Mouse (Mus musculus) neural tube, embryonic 13.5 days (tissue): ENCODE results near the gene Dnaja1. TPM values are rescaled to one million over a fixed set of nuclear protein-coding genes. Genes with fewer than 3 reads are reported as not detected.
A peak's percentile ranks its signal among the peaks of the same experiment; 100 is the strongest.

Experiments
- ATAC-seq: fragments of 200-750 bp; cut with Nextera tagmentation; 2 replicates; pipeline ENCODE4 v1.8.0; 2017; ENCODE audit warnings: low read depth, mild to moderate bottlenecking, moderate TSS enrichment, moderate library complexity
- H3K27ac ChIP-seq: fragments of 300-500 bp; sonication (generic); replicated peaks from 2 replicates; pipeline ENCODE4 v1.5.1; 2015; ENCODE audit warnings: moderate library complexity, mild to moderate bottlenecking, inconsistent platforms
- H3K27me3 ChIP-seq: fragments of 300-500 bp; sonication (generic); 2 replicates; pipeline ENCODE4 v1.6.1; 2015; ENCODE audit warnings: mild to moderate bottlenecking, inconsistent platforms
- H3K36me3 ChIP-seq: fragments of 300-500 bp; sonication (generic); 2 replicates; pipeline ENCODE4 v1.6.1; 2015; ENCODE audit warnings: mild to moderate bottlenecking, inconsistent platforms
- H3K4me1 ChIP-seq: fragments of 300-500 bp; sonication (generic); replicated peaks from 2 replicates; pipeline ENCODE4 v1.6.1; 2015; ENCODE audit warnings: inconsistent platforms
- H3K4me2 ChIP-seq: fragments of 300-500 bp; sonication (generic); 2 replicates; pipeline ENCODE4 v1.6.1; 2015; ENCODE audit warnings: inconsistent platforms, mild to moderate bottlenecking, moderate library complexity
- H3K4me3 ChIP-seq: fragments of 300-500 bp; sonication (generic); 2 replicates; pipeline ENCODE4 v1.5.1; 2015; ENCODE audit warnings: mild to moderate bottlenecking, inconsistent platforms
- H3K9ac ChIP-seq: fragments of 300-500 bp; sonication (generic); 2 replicates; pipeline ENCODE4 v1.6.1; 2015; ENCODE audit warnings: moderate library complexity, mild to moderate bottlenecking, inconsistent platforms
- H3K9me3 ChIP-seq: fragments of 300-500 bp; sonication (generic); 2 replicates; pipeline ENCODE4 v1.6.1; 2016; ENCODE audit warnings: inconsistent platforms
- WGBS: fragments of 180-500 bp; shearing (Covaris S2); methylation state at CpG from one replicate; pipeline ENCODE4 v1.1.7; 2015; 5-methylcytosine and 5-hydroxymethylcytosine counted together
- polyA plus RNA-seq: library from polyadenylated mRNA; unstranded; fragments of >200 nt; fragmentation: Nextera tagmentation; extraction: Ambion mirVana; gene quantifications from 2 replicates; pipeline ENCODE4 v1.2.1, GENCODE M21; 2015

Dnaja1 gene
- polyA plus RNA-seq, 1 experiment from 2014 or later: 784 TPM

DNA sequence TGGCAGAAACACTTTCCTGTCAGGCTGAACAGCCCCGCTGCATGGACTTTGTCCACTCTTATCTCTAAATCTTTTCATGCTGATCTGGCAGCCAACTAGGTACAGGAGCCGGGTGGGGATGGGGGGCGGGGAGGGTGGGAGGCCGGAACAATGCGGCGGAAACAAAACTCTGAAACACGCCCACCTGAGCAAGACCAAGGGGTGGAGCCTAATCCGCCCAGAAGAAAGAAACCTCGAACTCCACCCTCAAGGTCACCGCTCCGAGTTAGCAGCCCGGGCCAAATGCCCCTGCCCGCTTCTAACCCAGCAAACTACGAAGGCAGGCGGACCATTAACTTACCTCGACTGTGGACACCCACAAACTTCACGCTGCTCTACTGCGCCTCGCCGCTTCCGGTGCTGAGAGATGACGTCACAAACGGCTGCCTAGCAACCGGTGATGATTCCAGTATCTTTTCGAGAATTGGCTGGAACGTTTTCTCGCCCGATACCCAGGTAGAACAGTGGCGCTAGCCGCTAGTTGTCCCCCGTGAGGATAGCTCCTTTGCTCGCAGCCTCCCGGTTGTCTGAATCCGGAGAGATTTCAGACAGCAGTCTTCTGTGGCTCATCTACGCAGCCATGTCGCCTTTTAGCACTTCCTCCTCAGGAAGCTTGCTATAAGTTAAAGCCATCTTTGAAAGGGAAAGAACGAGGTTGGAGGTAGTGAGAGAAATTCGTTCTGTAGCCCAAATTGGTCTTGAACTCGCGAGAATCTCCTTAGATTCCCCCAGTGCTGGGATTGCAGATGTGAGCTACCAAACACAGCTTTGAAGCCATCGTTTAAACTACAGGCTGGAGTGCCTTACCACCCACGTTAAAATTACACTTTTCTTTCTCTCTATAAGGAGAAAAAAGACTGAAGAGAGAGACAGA is 18.9 kb upstream of the Dnaja1 start, which contains the start of gene Aptx:
Aptx (minus strand) TSS at position 398 of the 913 bp plus-strand sequence.
- H3K4me1 ChIP-seq: peaks cover 33% of the 10 kb centered on the region
- peak within 1 kb of the TSS; percentile 56 for H3K4me3 ChIP-seq
- WGBS: under 1% methylated on average over 42 of the region's 42 CpGs
- no peaks in the 10 kb centered on the region for H3K9me3 ChIP-seq
- no peaks in the 10 kb centered on the region for H3K36me3 ChIP-seq
- ATAC-seq: peak; percentile 94
- H3K27ac ChIP-seq: peak within 1 kb of the TSS; percentile 97
- H3K27me3 ChIP-seq: no peaks in the 10 kb centered on the region
- H3K4me2 ChIP-seq: peak within 1 kb of the TSS; percentile 84
- peak within 1 kb of the TSS; percentile 77 for H3K9ac ChIP-seq

DNA sequence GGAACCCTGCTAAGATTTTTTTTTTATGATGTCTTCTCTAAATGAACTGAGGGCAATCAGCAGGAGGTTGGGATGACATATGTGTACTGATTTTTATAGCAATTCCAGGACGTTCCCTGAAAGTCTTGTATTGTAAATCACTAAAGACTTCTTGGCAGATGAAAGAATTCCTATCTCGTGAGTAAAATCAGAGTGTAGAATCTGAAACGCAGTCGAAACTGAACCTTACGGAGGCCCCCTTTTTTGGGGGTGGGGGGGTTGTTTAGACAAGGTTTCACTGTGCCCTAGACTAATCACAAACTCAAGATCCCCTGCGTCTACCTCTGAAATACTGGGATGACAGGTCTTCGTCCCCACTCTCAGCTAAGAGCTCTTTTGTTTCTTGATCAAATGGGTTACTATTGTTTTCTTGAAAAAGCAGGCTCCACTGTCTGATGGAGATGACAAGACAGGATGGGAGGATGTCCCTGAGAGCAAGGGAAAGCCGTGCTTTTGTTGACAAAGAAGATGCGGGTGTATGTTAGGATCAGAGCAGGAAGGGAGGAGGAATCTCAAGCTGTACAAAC is 18.2 kb upstream of the Dnaja1 start:
- Histone ChIP-seq H3K4me2 (peak overlapping the region; percentile 84), H3K4me3 (peak overlapping the region; percentile 56), H3K36me3 (no peaks in the 10 kb centered on the region), H3K27me3 (no peaks in the 10 kb centered on the region), H3K27ac (peak overlapping the region; percentile 97), H3K9ac (peak overlapping the region; percentile 77), H3K9me3 (no peaks in the 10 kb centered on the region), H3K4me1 (peaks cover 33% of the 10 kb centered on the region)
- no peak for ATAC-seq
- 25% methylated on average over 9 of the region's 9 CpGs for WGBS

DNA sequence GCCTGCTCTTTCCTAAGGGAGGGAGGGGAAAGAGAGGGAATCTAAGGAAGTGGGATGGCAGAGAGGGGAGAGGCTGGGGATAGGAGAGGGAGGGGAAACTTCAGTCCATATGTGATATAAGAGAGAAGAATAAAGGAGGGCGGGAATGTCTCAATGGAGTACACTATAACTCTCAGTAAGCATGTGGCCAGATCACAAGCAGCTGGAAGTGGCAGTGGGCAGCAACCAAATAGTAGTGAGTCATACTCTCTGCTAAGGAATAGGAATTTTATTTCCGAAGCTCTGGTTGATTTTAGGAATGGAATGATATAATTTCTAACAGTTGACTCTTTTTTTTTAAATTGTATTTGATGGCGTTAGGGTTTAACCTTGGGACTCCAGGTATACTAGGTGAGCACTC is 4.8 kb upstream of the Dnaja1 start:
- H3K36me3 ChIP-seq: no peaks in the 10 kb centered on the region
- ATAC-seq: no peak
- H3K27me3 ChIP-seq: no peaks in the 10 kb centered on the region
- H3K4me1 ChIP-seq: peaks cover 13% of the 10 kb centered on the region
- whole genome bisulfite sequencing: 91% methylated on average over 3 of the region's 3 CpGs
- H3K9me3 ChIP-seq: no peaks in the 10 kb centered on the region
- H3K27ac ChIP-seq: no peak overlapping the region
- H3K9ac ChIP-seq: no peak overlapping the region
- no peak overlapping the region for H3K4me3 ChIP-seq
- H3K4me2 ChIP-seq: no peak overlapping the region

DNA sequence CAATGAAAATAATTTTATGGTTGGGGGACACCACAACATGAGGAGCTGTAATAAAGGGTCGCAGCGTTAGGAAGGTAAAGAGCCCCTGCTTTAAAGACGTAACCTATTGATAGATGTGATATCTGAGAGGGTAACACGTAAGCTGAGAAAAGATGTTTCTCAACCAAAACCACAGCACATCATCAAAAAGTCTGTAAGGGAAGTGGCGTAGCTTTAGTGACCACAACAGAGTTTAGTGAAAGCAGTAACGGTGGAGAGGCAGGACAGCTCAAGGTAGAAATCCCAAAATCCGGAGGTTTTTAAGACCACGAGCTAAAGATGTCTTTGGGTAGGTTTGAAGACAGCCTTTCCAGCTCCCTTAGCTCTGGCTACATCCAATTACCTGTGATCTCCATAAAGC is 1.0 kb upstream of the Dnaja1 start:
- Histone ChIP-seq H3K4me2 (0 out of 2 replicates have a peak overlapping the region, but pooled peaks have one; percentile 89), H3K9me3 (no peaks in the 10 kb centered on the region), H3K36me3 (peaks cover 19% of the 10 kb centered on the region), H3K4me1 (peaks cover 38% of the 10 kb centered on the region), H3K9ac (peak overlapping the region; percentile 98; the same call in 1 of the 2 replicates), H3K27ac (peak overlapping the region; percentile 100), H3K27me3 (no peaks in the 10 kb centered on the region), H3K4me3 (no peak overlapping the region)
- ATAC-seq: no peak
- WGBS: 94% methylated on average over 8 of the region's 8 CpGs

DNA sequence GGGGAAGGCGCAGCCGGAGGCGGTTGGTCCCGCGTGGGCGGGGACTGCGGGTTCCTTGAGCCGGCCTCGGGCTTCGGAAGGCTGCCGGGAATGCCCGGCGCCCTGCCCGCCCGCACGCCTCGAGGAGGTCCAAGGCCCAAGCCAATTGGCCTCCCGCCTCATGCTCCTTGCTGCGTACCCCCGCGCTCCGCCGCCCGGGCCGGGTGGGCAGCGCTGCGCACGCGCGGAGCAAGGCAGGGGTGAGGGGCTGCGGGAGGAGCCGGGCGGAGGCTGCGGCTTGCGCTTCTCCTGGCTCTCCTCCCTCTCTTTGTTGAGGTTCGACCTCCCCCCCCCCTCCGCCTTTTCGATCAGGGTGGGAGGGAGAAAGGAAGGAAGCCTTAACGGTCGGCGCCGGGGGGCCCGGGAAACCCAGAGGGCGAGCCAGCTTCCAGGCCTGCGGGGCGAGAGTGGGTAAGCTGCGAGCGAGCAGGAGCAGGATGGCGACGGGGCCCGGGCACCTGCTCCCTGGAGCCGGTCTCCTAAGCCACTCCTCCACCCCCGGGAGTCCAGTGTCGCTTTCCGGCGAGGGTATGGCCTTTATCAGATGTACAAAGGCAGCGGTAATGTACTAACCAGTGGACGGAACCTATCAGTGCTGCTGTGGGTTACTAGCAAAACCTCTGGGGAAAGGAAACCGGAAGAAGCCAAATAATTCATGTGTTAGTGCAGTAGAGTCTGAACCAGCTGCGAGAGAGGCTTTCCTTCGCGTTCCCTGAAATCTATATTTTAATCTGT is 924 bp downstream of the Dnaja1 start:
- H3K4me1 ChIP-seq: peaks cover 53% of the 10 kb centered on the region

DNA sequence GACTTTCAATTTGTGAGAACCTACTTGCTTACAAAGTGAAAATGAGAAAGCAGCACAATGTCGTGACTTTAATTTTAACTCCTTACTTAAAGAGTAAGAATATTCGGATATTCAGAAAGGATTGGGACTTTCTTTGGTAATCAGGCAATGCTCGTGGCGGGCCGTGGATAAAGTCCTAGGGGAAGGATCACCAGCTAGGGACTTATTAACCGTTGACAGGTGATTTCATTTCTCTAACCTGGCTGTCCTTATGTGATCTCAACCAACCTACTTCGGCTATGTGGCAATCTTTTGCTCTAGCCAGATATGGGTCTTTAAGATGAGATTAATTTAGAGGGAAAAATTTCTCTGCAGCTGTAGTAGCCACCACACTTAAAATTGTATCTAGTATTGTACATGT is 3.2 kb downstream of the Dnaja1 start:
- no peaks in the 10 kb centered on the region for H3K27me3 ChIP-seq
- H3K27ac ChIP-seq: no peak overlapping the region
- ATAC-seq: no peak
- peaks cover 59% of the 10 kb centered on the region for H3K36me3 ChIP-seq
- peak overlapping the region; percentile 98 for H3K9ac ChIP-seq
- peak overlapping the region; percentile 89 for H3K4me2 ChIP-seq
- WGBS: 88% methylated on average over 7 of the region's 7 CpGs
- peak overlapping the region; percentile 88 for H3K4me3 ChIP-seq
- H3K4me1 ChIP-seq: peaks cover 58% of the 10 kb centered on the region
- no peaks in the 10 kb centered on the region for H3K9me3 ChIP-seq

More for the DNA sequence above, 924 bp downstream of the Dnaja1 start:
- Histone ChIP-seq H3K27ac (peak overlapping the region; percentile 100), H3K27me3 (no peaks in the 10 kb centered on the region), H3K36me3 (peaks cover 39% of the 10 kb centered on the region), H3K9ac (peak overlapping the region; percentile 98), H3K4me3 (peak overlapping the region; percentile 88), H3K9me3 (no peaks in the 10 kb centered on the region), H3K4me2 (peak overlapping the region; percentile 89)
- under 1% methylated on average over 54 of the region's 62 CpGs for WGBS
- peak; percentile 94 for ATAC-seq

DNA sequence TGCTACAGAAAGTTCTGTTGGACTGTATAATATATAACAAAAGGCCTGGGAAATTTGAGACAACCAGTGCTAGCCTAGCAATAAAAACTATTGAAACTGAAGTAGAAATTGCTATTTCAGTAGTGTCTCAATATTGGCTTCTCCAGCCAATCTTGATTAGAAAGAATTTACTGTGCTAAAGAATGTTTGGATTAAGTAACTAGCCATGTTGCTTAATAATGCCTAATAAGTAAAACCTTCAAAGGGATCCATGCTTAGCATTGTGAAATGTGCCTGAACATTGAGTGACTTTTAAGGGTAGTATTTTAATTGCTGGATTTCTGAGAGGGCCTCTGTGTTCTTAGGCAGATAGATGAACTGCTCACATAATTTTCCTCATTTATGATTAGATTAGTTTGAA is 3.6 kb downstream of the Dnaja1 start:
- no peaks in the 10 kb centered on the region for H3K27me3 ChIP-seq
- no peaks in the 10 kb centered on the region for H3K9me3 ChIP-seq
- peaks cover 58% of the 10 kb centered on the region for H3K4me1 ChIP-seq
- peaks cover 63% of the 10 kb centered on the region for H3K36me3 ChIP-seq
- H3K27ac ChIP-seq: no peak overlapping the region
- ATAC-seq: no peak
- peak overlapping the region; percentile 88; the same call in 1 of the 2 replicates for H3K4me3 ChIP-seq
- H3K4me2 ChIP-seq: peak overlapping the region; percentile 89
- H3K9ac ChIP-seq: peak overlapping the region; percentile 98

DNA sequence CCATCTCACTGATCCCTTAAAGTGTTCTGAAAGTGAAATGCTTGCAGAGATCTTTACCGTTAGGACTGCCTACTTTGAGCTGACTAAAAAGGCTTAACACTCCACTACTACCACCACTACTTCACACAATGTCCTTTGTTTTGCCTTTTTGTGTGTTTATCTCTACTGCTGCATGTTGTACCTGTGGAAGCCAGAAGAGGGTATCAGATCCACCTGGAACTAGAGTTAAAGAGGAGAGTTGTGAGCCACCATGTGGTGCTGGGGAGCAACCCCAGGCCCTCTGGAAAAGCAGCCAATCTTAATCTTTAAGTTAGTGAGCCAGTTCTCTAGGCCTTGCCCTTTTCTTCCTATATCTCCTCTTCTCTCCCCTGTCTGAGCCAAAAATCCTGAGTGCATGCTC is 5.3 kb downstream of the Dnaja1 start:
- H3K9ac ChIP-seq: no peak overlapping the region
- WGBS: 97% methylated on average over 1 of the region's 1 CpGs

DNA sequence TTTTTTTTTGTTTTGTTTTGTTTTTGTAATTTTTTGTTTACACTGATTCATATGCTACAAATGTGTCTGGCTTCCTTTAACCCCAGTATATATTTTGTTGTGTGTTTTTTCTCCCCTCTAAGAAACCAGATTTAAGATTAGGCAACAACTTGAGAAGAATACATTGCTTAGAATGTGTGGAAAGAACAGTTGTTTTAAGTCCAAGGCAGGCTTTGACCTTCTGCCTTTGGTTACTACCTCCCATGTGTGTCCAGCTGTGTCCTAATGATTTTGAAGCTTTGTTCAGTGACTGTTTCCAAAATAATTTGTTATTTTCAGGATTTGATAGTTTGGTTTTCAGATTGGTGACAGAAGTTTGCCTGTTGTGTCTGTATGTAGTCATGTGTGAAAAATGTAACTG is 9.3 kb downstream of the Dnaja1 start:
- ATAC-seq: no peak
- H3K36me3 ChIP-seq: peaks cover 91% of the 10 kb centered on the region

More for the DNA sequence above, 5.3 kb downstream of the Dnaja1 start:
- no peak for ATAC-seq
- H3K4me2 ChIP-seq: no peak overlapping the region
- no peaks in the 10 kb centered on the region for H3K9me3 ChIP-seq
- H3K36me3 ChIP-seq: peaks cover 80% of the 10 kb centered on the region
- H3K27me3 ChIP-seq: no peaks in the 10 kb centered on the region
- no peak overlapping the region for H3K4me3 ChIP-seq
- H3K27ac ChIP-seq: no peak overlapping the region
- H3K4me1 ChIP-seq: peaks cover 45% of the 10 kb centered on the region

DNA sequence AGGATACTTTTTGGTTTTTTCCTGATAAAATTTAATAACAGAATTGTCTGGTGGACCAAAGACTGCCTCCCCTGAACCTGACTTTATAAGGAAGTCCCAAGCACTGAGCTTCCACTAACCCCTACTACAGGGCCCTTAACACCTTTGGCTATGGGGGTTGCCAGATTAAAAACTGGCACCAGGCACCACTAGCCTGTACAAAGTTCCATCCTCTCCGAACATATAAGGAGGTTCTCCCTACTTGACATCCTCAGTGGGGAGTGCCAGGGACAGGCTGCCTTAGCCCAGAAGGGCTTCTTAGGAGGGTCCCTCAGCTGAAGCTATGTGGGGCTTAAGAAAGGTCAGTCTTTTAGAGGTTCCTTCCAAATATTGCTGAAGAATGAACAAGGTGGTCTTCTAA is 13.4 kb downstream of the Dnaja1 start:
- Histone ChIP-seq H3K36me3 (peaks cover 88% of the 10 kb centered on the region), H3K9me3 (no peaks in the 10 kb centered on the region), H3K4me1 (no peaks in the 10 kb centered on the region), H3K4me2 (no peak overlapping the region), H3K27ac (no peak overlapping the region), H3K9ac (no peak overlapping the region), H3K27me3 (no peaks in the 10 kb centered on the region), H3K4me3 (no peak overlapping the region)
- WGBS: 70% methylated on average over 1 of the region's 1 CpGs
- ATAC-seq: no peak

More for the DNA sequence above, 9.3 kb downstream of the Dnaja1 start:
- Histone ChIP-seq H3K9ac (no peak overlapping the region), H3K27ac (no peak overlapping the region), H3K27me3 (no peaks in the 10 kb centered on the region), H3K9me3 (no peaks in the 10 kb centered on the region), H3K4me3 (no peak overlapping the region), H3K4me1 (peaks cover 16% of the 10 kb centered on the region), H3K4me2 (no peak overlapping the region)

DNA sequence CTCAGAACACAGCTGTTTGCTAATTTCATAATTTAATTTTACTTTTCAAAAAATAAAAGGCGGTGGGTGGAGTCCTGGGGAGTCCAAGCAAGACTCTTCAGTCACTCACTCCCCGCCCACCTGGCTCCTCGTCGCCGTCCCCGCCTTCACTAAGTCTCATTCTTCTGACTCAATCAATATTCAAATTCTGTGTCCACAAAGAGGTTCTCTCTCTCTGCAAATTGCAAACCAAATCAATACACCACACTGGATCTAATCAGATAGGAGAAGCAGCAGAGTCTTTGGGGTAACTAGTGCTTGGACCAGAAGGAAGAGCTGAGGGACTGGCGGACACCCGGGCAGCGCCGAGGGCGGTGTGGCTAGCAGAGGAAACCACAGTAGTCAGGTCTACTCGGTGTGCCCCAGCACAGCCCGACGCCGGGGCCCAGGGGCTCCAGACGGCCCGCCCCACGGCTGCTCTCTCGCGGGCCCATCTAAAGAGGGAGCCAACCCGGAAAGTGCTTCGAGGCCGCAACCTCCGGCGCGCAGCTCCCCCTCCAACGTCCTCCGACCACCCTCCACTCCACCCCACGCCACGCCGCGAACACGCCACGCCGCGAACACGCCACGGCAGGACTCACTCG is 35.3 kb downstream of the Dnaja1 start:
- Histone ChIP-seq H3K9ac (peak overlapping the region; percentile 89), H3K27me3 (peaks cover 16% of the 10 kb centered on the region), H3K9me3 (no peaks in the 10 kb centered on the region), H3K4me2 (peak overlapping the region; percentile 88), H3K4me3 (peak overlapping the region; percentile 91), H3K36me3 (peaks cover 36% of the 10 kb centered on the region), H3K27ac (peak overlapping the region; percentile 30), H3K4me1 (peaks cover 8% of the 10 kb centered on the region)
- ATAC-seq: peak; percentile 86
- under 1% methylated on average over 39 of the region's 39 CpGs for WGBS
